Mouse (Mus musculus) forebrain, postnatal 0 days (tissue): ENCODE measurements around the gene Vash2. TPM values are rescaled to one million over a fixed set of nuclear protein-coding genes. Genes with fewer than 3 reads are reported as not detected.
A peak's percentile ranks its signal among the peaks of the same experiment; 100 is the strongest.
"Not testable (repeated sequence)": the region's sequence is repeated elsewhere in the genome, so short reads cannot be mapped to it uniquely, and the experiment has no call there.

Experiments used
- ATAC-seq: fragments of 200-750 bp; cut with Nextera tagmentation; 2 replicates; pipeline ENCODE4 v1.8.0; 2017; ENCODE audit warnings: mild to moderate bottlenecking, moderate library complexity
- DNase-seq: peaks from one replicate; pipeline ENCODE4 v3.0.0-alpha.2; 2015
- H3K27ac ChIP-seq: fragments of 300-500 bp; sonication (generic); 2 replicates; pipeline ENCODE4 v1.5.1; 2014; ENCODE audit warnings: low read depth, mild to moderate bottlenecking, antibody characterized with exemption, low read length, moderate library complexity, mixed read lengths
- H3K27me3 ChIP-seq: fragments of 300-500 bp; sonication (generic); 2 replicates; pipeline ENCODE4 v1.6.1; 2014; ENCODE audit warnings: mild to moderate bottlenecking, low read length, mixed read lengths; ENCODE audit not compliant: insufficient read depth
- H3K36me3 ChIP-seq: fragments of 300-500 bp; sonication (generic); 2 replicates; pipeline ENCODE4 v1.6.1; 2014; ENCODE audit warnings: mild to moderate bottlenecking, moderate library complexity; ENCODE audit not compliant: insufficient read depth
- H3K4me1 ChIP-seq: fragments of 300-500 bp; sonication (generic); 2 replicates; pipeline ENCODE4 v1.6.1; 2014; ENCODE audit warnings: antibody characterized with exemption; ENCODE audit not compliant: insufficient read depth
- H3K4me2 ChIP-seq: fragments of 300-500 bp; sonication (generic); 2 replicates; pipeline ENCODE4 v1.6.1; 2014; ENCODE audit warnings: low read depth, mild to moderate bottlenecking, moderate library complexity
- H3K4me3 ChIP-seq: fragments of 300-500 bp; sonication (generic); 2 replicates; pipeline ENCODE4 v1.5.1; 2014; ENCODE audit warnings: low read depth, low read length, mixed read lengths
- H3K9ac ChIP-seq: fragments of 300-500 bp; sonication (generic); 2 replicates; pipeline ENCODE4 v1.6.1; 2014; ENCODE audit warnings: mild to moderate bottlenecking
- H3K9me3 ChIP-seq: fragments of 300-500 bp; sonication (generic); 2 replicates; pipeline ENCODE4 v1.6.1; 2016; ENCODE audit warnings: low read length
- CTCF ChIP-seq: sonication (generic); IDR thresholded peaks from 2 replicates; pipeline ENCODE4 v1.5.1; 2016; ENCODE audit warnings: antibody characterized with exemption, control low read depth, low read depth
- WGBS: fragments of 180-500 bp; shearing (Covaris S2); extraction: QIAGEN DNeasy Blood & Tissue Kit; methylation state at CpG from one replicate; pipeline ENCODE4 v1.1.7; 2014; 5-methylcytosine and 5-hydroxymethylcytosine counted together
- polyA plus RNA-seq: library from polyadenylated mRNA; unstranded; fragments of >200 nt; fragmentation: Nextera tagmentation; extraction: Ambion mirVana; gene quantifications from 2 replicates; pipeline ENCODE4 v1.2.1, GENCODE M21; 2015
- total RNA-seq: library from RNA; depleted of rRNA; stranded (reverse); fragments of >200 nt; gene quantifications from 2 replicates; pipeline ENCODE4 v1.2.3, GENCODE M21; 2014; rRNA removed

Gene Vash2
- 46.4 and 47.5 TPM in 2 replicates for total RNA-seq
- polyA plus RNA-seq: 60.9 and 63.7 TPM in 2 replicates

DNA sequence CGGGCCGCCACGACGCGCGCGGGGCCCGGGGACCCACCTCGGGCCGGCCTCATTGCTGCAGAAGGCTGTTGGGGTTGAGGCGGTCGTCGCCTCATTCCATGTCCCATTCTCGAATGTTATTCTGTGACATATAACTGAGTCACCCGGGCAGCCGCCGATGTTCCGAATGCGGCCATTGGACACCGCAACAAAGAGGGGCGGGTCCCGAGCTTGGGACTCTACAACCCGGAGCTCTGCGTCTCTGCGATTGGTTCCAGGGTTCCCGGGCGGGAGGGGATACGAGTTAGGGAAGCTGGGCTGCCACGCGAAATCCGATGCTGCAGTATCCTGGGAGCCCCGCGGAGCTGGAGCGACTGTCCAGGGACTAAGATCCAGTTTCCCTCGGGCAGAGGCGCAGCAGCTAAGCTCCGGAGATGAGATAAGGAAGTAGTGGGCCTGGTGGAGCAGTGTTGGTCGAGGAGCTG is at the start of gene Vash2:
TSS of gene Vash2 (minus strand) at position 197 of the 464 bp plus-strand sequence.
- H3K27me3 ChIP-seq: no peaks in the 10 kb centered on the region
- H3K36me3 ChIP-seq: peaks cover 13% of the 10 kb centered on the region
- DNase-seq: peak; percentile 95

DNA sequence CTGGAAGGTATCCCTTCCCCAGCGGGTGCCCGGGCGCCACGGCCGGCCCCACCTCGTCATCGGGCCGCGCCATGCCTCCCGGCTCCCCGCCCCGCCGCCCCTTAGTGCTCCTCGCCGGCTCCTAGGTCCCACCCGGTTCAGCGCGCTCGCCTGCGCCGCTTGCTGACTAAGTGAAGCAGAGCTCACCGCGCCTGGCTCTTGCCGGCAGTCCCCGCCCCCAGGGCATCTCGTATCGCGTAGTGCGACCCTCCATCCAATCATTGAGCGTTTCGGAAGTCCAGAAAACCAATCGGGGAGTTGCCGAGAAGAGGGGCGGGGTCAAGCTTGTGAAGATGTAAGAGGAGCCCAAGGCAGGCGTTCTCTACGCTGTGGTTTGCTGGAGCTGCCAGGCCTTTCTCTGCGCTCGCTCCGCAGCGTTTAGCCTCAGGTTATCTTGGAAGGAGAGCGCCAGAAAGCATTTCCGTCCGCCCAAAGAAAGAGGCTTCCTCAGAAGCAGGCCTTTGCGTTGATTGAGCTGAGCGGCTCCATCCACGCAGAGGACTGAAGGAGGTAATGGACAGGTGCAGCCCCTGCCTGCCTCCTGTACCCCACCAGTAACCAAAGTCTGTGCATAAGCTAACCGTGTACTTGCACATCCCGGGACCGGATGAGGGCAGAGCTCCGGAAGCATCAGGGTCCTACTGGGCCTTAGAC is 47.1 kb upstream of the Vash2 start, which contains the start of gene Flvcr1:
TSS of gene Flvcr1 (minus strand) at position 138 of the 693 bp plus-strand sequence.
- peaks cover 5% of the 10 kb centered on the region; the same call in 1 of the 2 replicates for H3K36me3 ChIP-seq
- H3K27me3 ChIP-seq: no peaks in the 10 kb centered on the region
- peak within 1 kb of the TSS; percentile 88 for H3K27ac ChIP-seq
- under 1% methylated on average over 43 of the region's 50 CpGs for WGBS
- H3K9ac ChIP-seq: peak within 1 kb of the TSS; percentile 82
- peak; percentile 57 for TF ChIP-seq CTCF
- peak within 1 kb of the TSS; percentile 72 for H3K4me3 ChIP-seq
- DNase-seq: peak; percentile 99
- H3K4me1 ChIP-seq: peaks cover 7% of the 10 kb centered on the region; the same call in 1 of the 2 replicates
- no peaks in the 10 kb centered on the region for H3K9me3 ChIP-seq
- peak within 1 kb of the TSS; percentile 96 for H3K4me2 ChIP-seq
- peak; percentile 99 for ATAC-seq

More for the DNA sequence above, at the start of gene Vash2:
- peaks cover 20% of the 10 kb centered on the region for H3K4me1 ChIP-seq
- H3K4me2 ChIP-seq: peak within 1 kb of the TSS; percentile 75
- peak within 1 kb of the TSS; percentile 90 for H3K9ac ChIP-seq
- H3K9me3 ChIP-seq: no peaks in the 10 kb centered on the region
- WGBS: under 1% methylated on average over 38 of the region's 38 CpGs
- H3K27ac ChIP-seq: peak within 1 kb of the TSS; percentile 94
- ATAC-seq: peak; percentile 98
- peak within 1 kb of the TSS; percentile 67 for H3K4me3 ChIP-seq
- TF ChIP-seq CTCF: no peak

DNA sequence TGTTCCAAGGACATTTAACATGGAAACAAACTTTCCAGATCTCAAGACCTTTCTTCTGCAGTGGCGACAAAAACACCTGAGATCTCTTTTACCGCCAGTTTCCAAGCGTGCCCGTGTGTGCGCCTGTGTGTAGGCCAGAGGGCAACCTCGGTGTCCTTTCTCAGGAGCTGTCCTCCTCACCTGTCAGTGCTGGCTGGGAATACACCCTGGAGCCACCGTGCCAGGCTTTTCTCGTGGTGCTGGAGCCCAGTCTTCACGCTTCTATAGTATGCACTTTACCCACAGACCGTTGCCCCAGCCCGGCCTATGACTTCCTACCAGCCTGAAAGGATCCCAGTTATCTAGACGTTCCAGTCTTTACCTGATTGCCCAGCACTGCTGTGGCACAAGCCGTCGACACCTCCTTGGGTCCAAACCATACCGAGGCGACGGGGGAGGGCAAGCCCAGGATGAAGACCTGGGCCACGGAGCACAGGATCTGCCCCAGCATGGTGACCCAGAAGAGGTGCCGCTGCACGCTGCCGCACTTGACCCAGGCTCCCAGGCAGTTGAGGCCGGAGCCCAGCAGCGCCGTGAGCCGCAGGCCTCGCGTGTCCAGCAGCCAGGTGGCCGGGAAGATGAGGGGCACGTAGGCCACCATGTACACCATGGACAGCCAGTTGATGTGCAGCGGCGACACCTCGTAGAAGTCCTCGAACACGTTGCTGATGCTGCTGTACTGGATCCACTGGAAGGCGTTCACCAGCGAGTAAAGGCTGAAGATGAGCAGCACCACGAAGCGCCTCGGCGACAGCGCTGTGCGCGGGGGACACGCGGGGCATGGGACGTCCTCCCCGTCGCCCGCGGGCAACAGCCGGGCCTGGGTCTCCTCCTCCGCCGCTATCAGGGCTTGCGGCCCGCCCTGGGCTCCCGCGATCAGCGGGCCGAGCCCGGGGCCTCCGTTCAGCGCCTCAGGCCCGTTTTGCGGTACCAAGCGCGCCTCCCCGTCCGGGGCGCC is 46.2 kb upstream of the Vash2 start:
- Histone ChIP-seq H3K27ac (peak overlapping the region; percentile 87), H3K9ac (peak overlapping the region; percentile 82), H3K36me3 (peaks cover 5% of the 10 kb centered on the region; the same call in 1 of the 2 replicates), H3K4me3 (peak overlapping the region; percentile 72), H3K4me2 (peak overlapping the region; percentile 96), H3K4me1 (peaks cover 7% of the 10 kb centered on the region; the same call in 1 of the 2 replicates), H3K9me3 (no peaks in the 10 kb centered on the region), H3K27me3 (no peaks in the 10 kb centered on the region)
- TF ChIP-seq CTCF: no peak
- DNase-seq (no peak), ATAC-seq (peak; percentile 50)
- 4% methylated on average over 69 of the region's 69 CpGs for WGBS

DNA sequence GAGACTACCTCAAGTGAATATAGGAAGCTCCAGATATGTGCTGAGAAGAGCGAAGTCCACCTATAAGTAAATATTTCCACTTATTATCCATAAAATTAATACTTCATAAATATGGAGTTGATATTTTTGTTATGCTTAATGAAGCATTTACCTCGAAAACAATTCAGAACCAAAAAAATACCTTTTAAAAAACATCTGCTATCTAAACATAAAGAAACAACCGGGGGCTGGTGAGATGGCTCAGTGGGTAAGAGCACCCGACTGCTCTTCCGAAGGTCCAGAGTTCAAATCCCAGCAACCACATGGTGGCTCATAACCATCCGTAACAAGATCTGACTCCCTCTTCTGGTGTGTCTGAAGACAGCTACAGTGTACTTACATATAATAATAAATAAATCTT is 44.7 kb upstream of the Vash2 start:
- H3K4me1 ChIP-seq, ATAC-seq, H3K4me2 ChIP-seq, H3K27me3 ChIP-seq, H3K4me3 ChIP-seq, H3K9me3 ChIP-seq, H3K27ac ChIP-seq, H3K9ac ChIP-seq, DNase-seq, H3K36me3 ChIP-seq: not testable (repeated sequence)
- 95% methylated on average over 5 of the region's 6 CpGs for WGBS

DNA sequence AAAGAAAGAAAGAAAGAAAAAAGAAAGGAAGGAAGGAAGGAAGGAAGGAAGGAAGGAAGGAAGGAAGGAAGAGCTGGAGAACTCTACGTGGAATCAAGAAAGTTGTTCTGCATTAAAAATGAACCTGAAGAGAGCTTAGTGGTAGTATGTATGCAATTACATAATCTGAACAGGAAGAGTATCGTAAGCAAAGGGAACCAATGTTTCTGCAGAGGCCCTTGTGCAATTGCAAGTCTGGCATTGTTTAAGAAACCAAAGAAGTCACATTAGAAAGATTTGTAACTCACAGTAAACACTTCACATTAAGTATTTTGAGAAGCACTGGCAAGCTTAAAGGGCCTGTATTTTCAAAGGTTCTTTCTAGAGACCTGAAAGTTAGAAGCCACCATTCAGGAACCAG is 44.0 kb upstream of the Vash2 start:
- no peak overlapping the region for H3K4me2 ChIP-seq
- peaks cover 7% of the 10 kb centered on the region; the same call in 1 of the 2 replicates for H3K4me1 ChIP-seq
- no peak overlapping the region for H3K4me3 ChIP-seq
- no peak overlapping the region for H3K27ac ChIP-seq
- ATAC-seq: no peak
- H3K36me3 ChIP-seq: peaks cover 8% of the 10 kb centered on the region
- TF ChIP-seq CTCF: no peak
- H3K9ac ChIP-seq: no peak overlapping the region
- no peaks in the 10 kb centered on the region for H3K27me3 ChIP-seq
- WGBS: 81% methylated on average over 2 of the region's 2 CpGs
- DNase-seq: no peak
- H3K9me3 ChIP-seq: no peaks in the 10 kb centered on the region

DNA sequence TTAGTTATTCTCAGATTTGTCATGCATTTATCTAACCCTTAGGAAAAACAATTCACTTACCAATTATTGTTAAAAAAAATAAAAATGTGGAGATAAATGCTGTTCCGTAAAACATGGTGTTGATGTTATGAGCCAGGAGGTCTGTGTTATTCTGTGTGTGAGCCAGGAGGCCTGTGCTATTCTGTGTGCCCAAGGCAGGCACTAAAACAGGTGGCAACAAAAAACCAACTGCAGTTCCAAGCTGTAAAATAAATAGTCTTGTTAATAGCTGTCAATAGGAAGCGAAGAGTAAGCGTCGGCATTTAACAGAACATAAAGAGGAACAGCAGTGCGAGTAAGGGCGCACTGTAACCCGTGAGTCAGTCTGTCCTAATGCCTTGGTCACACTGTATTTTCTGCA is 41.9 kb upstream of the Vash2 start:
- DNase-seq: no peak
- H3K9me3 ChIP-seq: no peaks in the 10 kb centered on the region

More for the DNA sequence above, 41.9 kb upstream of the Vash2 start:
- WGBS: 66% methylated on average over 7 of the region's 7 CpGs
- no peak for TF ChIP-seq CTCF
- Histone ChIP-seq H3K27ac (0 out of 2 replicates have a peak overlapping the region, but pooled peaks have one; percentile 29), H3K36me3 (peaks cover 8% of the 10 kb centered on the region), H3K4me3 (no peak overlapping the region), H3K9ac (no peak overlapping the region), H3K4me1 (peaks cover 7% of the 10 kb centered on the region; the same call in 1 of the 2 replicates), H3K27me3 (no peaks in the 10 kb centered on the region), H3K4me2 (no peak overlapping the region)
- ATAC-seq: no peak
